8 mouse cellular contexts compared by ENCODE assay signal in the genomic region with DNA sequence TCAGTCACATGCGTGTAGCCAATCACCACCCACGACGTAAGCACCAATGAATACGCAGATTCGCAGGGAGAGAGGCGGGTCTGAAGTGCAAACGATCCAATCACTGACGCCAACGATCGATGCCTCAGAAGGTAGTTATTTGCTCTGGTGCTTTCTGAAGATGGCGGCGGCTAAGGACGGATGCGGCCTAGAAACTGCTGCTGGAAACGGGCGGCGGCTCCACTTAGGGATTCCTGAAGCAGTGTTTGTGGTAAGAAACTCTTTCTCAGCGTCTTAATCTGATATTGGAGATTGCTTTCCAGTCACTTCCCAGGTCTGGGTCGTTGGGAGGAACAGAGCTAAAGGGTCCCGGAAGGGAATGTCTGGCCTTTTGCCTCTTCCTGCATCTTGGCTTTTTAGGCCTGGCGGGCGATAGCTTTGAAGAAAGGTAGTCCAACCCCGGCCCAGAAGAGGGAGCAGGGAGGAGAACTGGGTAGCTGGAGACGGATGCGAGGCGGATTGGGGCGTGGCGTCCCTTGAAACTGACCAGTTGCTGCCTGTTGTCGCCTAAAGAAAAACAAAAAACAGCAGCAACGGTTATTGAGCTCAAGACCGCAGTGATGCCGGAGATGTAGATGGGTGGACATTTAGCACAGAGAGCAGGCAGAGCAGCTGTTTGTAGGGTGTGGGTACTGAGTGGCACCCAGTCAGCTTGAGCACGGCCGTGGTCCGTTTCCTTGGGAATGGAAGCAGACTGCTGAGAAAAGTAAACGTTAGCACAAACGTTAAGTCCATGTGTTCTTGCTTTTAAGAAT. TPM values are rescaled to one million over a fixed set of nuclear protein-coding genes. Genes with fewer than 3 reads are reported as not detected.
DNase-seq lines count a peak whose midpoint lies in the region; ATAC-seq lines count a peak whose summit lies in the region.

A gene (plus strand): TSS at position 121 of the 794 bp plus-strand sequence.

- H3K4me2 ChIP-seq in hindbrain, embryonic 12.5 days (replicated peaks): peak within 1 kb of the TSS; percentile 39

- H3K27ac ChIP-seq in hindbrain, embryonic 12.5 days: peak within 1 kb of the TSS; percentile 91

- H3K4me1 ChIP-seq in hindbrain, embryonic 12.5 days: no peaks in the 10 kb centered on the region

- H3K27me3 ChIP-seq in hindbrain, embryonic 12.5 days: no peaks in the 10 kb centered on the region

- DNase-seq in NIH3T3 (ENCODE audit: low read depth): peak; percentile 92
- DNase-seq in cerebellum, postnatal 10 days: peak; percentile 88 to 90
- DNase-seq in frontal cortex, postnatal 10 days (ENCODE audit: low spot score in 2 of 2): peak; percentile 85 to 86
- DNase-seq in layer of hippocampus, postnatal 14 days (ENCODE audit: low spot score in 2 of 2): peak; percentile 80 to 91
- peak; percentile 83 for DNase-seq in lung, postnatal 14 days
- peak; percentile 80 for DNase-seq in retina, adult 2 months (ENCODE audit: low read depth, low spot score)
- peak; percentile 82 to 88 for DNase-seq in thymus, postnatal 36 days

- ATAC-seq in hindbrain, embryonic 12.5 days (ENCODE audit: low FRiP score): peak; percentile 99

- H3K36me3 ChIP-seq in hindbrain, embryonic 12.5 days: no peaks in the 10 kb centered on the region

- peak within 1 kb of the TSS; percentile 52 for H3K4me3 ChIP-seq in hindbrain, embryonic 12.5 days

- H3K9ac ChIP-seq in hindbrain, embryonic 12.5 days: peak within 1 kb of the TSS; percentile 61

- 15% methylated on average over 37 of the region's 37 CpGs for WGBS in hindbrain, embryonic 12.5 days

- H3K9me3 ChIP-seq in hindbrain, embryonic 12.5 days (replicated peaks): no peaks in the 10 kb centered on the region

RNA-seq across cellular contexts. Expression of the gene that starts here (rescaled TPM):
- polyA plus RNA-seq in hindbrain, embryonic 12.5 days (2016; fragmentation: Nextera tagmentation; extraction: Ambion mirVana): 252 and 271 TPM in 2 replicates
- total RNA-seq in layer of hippocampus, postnatal 14 days (2021): 10 to 100 TPM; 78.5 to 84.4 TPM

Comparison
In these comparisons a context has a peak if more than half of its experiments do, and no peak if none do; other contexts are left out.
1. Peak in every context shown above with its lines: DNase-seq, ATAC-seq, H3K4me3 ChIP-seq and H3K27ac ChIP-seq.